15 mouse cellular contexts compared by ENCODE assay signal in genomic region chr3:156526461-156526933, GRCm38 (mm10). TPM values are rescaled to one million over a fixed set of nuclear protein-coding genes. Genes with fewer than 3 reads are reported as not detected.
A peak's percentile ranks its signal among the peaks of the same experiment; 100 is the strongest.
DNase-seq lines count a peak whose midpoint lies in the region; ATAC-seq lines count a peak whose summit lies in the region.
"Had no signal": no experiment of that assay in that cellular context is flagged by ENCODE, and none has a peak within 500 bp of the region (broad histone marks: within the 10 kb centered on the region; RNA-seq: fewer than 3 reads in every experiment).

No protein-coding gene starts in this region.

- peak; percentile 23 for DNase-seq in midbrain, embryonic 11.5 days (ENCODE audit: low spot score, missing footprints)
- DNase-seq in midbrain, embryonic 10.5 days (ENCODE audit: low spot score), result no peak
- DNase-seq in cerebellum, postnatal 25 days, result peak; percentile 28 to 37
- no peak for DNase-seq in gastrocnemius, postnatal 25 days
- DNase-seq in thymus, adult 18-20 months, result no peak
- no peak for DNase-seq in thymus, postnatal 10 days (ENCODE audit: low spot score in 2 of 2)
- DNase-seq: kidney, postnatal 14 days; right cerebral cortex, adult 18-20 months; thymus, adult 2 months had no signal

- no peaks in the 10 kb centered on the region for H3K9me3 ChIP-seq in midbrain, embryonic 11.5 days (ENCODE audit: control insufficient read depth, low read length)
- no peaks in the 10 kb centered on the region for H3K9me3 ChIP-seq in midbrain, embryonic 10.5 days (replicated peaks)
- no peaks in the 10 kb centered on the region for H3K9me3 ChIP-seq in hindbrain, embryonic 16.5 days (ENCODE audit: control insufficient read depth, low read length)
- H3K9me3 ChIP-seq: embryonic facial prominence, embryonic 13.5 days; heart, embryonic 10.5 days; intestine, embryonic 15.5 days; limb, embryonic 15.5 days had no signal

- H3K4me2 ChIP-seq in midbrain, embryonic 11.5 days, result no peak overlapping the region
- H3K4me2 ChIP-seq in hindbrain, embryonic 16.5 days (ENCODE audit: low read length), result no peak overlapping the region
- H3K4me2 ChIP-seq: embryonic facial prominence, embryonic 13.5 days; intestine, embryonic 15.5 days; limb, embryonic 15.5 days had no signal

- H3K4me1 ChIP-seq in midbrain, embryonic 11.5 days (ENCODE audit: control insufficient read depth, insufficient read depth, low read length), result no peaks in the 10 kb centered on the region
- no peaks in the 10 kb centered on the region for H3K4me1 ChIP-seq in midbrain, embryonic 10.5 days
- H3K4me1 ChIP-seq in hindbrain, embryonic 16.5 days (ENCODE audit: control insufficient read depth, insufficient read depth, low read depth, low read length), result no peaks in the 10 kb centered on the region
- H3K4me1 ChIP-seq: embryonic facial prominence, embryonic 13.5 days; heart, embryonic 10.5 days; intestine, embryonic 15.5 days; limb, embryonic 15.5 days had no signal

- no peak overlapping the region for H3K27ac ChIP-seq in midbrain, embryonic 11.5 days (ENCODE audit: low read depth, low read length)
- H3K27ac ChIP-seq in midbrain, embryonic 10.5 days (replicated peaks), result no peak overlapping the region
- no peak overlapping the region for H3K27ac ChIP-seq in hindbrain, embryonic 16.5 days (ENCODE audit: low read depth, low read length)
- H3K27ac ChIP-seq: embryonic facial prominence, embryonic 13.5 days; heart, embryonic 10.5 days; intestine, embryonic 15.5 days; left cerebral cortex, adult 2 months; limb, embryonic 15.5 days had no signal

- no peaks in the 10 kb centered on the region for H3K27me3 ChIP-seq in midbrain, embryonic 11.5 days (ENCODE audit: control insufficient read depth, insufficient read depth, low read length)
- no peaks in the 10 kb centered on the region for H3K27me3 ChIP-seq in midbrain, embryonic 10.5 days (ENCODE audit: low read depth, poor library complexity, severe bottlenecking)
- no peaks in the 10 kb centered on the region for H3K27me3 ChIP-seq in hindbrain, embryonic 16.5 days (replicated peaks; ENCODE audit: control insufficient read depth, insufficient read depth, low read length)
- H3K27me3 ChIP-seq: embryonic facial prominence, embryonic 13.5 days; intestine, embryonic 15.5 days; limb, embryonic 15.5 days had no signal

- WGBS in midbrain, embryonic 11.5 days, result 71% methylated on average over 8 of the region's 8 CpGs
- 77% methylated on average over 8 of the region's 8 CpGs for WGBS in midbrain, embryonic 10.5 days
- 31% methylated on average over 8 of the region's 8 CpGs for WGBS in hindbrain, embryonic 16.5 days

- no peak overlapping the region for H3K9ac ChIP-seq in midbrain, embryonic 11.5 days (ENCODE audit: low read length)
- H3K9ac ChIP-seq in hindbrain, embryonic 16.5 days (ENCODE audit: low read depth, low read length), result no peak overlapping the region
- H3K9ac ChIP-seq: embryonic facial prominence, embryonic 13.5 days; intestine, embryonic 15.5 days; limb, embryonic 15.5 days had no signal

- no peaks in the 10 kb centered on the region for H3K36me3 ChIP-seq in midbrain, embryonic 11.5 days (ENCODE audit: control insufficient read depth, insufficient read depth, low read length)
- H3K36me3 ChIP-seq in midbrain, embryonic 10.5 days, result no peaks in the 10 kb centered on the region
- H3K36me3 ChIP-seq in hindbrain, embryonic 16.5 days (ENCODE audit: control insufficient read depth, insufficient read depth, low read length), result no peaks in the 10 kb centered on the region
- H3K36me3 ChIP-seq: embryonic facial prominence, embryonic 13.5 days; heart, embryonic 10.5 days; intestine, embryonic 15.5 days; limb, embryonic 15.5 days had no signal

- 0 out of 2 replicates have a peak, but pooled peaks have one; percentile 22 for ATAC-seq in midbrain, embryonic 11.5 days (ENCODE audit: low FRiP score)
- peak; percentile 74 for ATAC-seq in hindbrain, embryonic 16.5 days
- ATAC-seq: intestine, embryonic 15.5 days had no signal

- no peak overlapping the region for H3K4me3 ChIP-seq in midbrain, embryonic 11.5 days (ENCODE audit: low read depth, low read length)
- H3K4me3 ChIP-seq in midbrain, embryonic 10.5 days, result no peak overlapping the region
- H3K4me3 ChIP-seq in hindbrain, embryonic 16.5 days (ENCODE audit: low read length), result no peak overlapping the region
- H3K4me3 ChIP-seq: embryonic facial prominence, embryonic 13.5 days; heart, embryonic 10.5 days; intestine, embryonic 15.5 days; left cerebral cortex, adult 2 months; limb, embryonic 15.5 days had no signal

RNA-seq across cellular contexts. Expression of gene Negr1, which starts 35.1 kb away (rescaled TPM):
- 4.1 and 4.4 TPM in 2 replicates for polyA plus RNA-seq in midbrain, embryonic 11.5 days (2014; fragmentation: Nextera tagmentation; extraction: Ambion mirVana)
- 2.0 and 3.6 TPM in 2 replicates for polyA plus RNA-seq in midbrain, embryonic 10.5 days (2016; fragmentation: Nextera tagmentation; extraction: Ambion mirVana)
- 46.0 and 50.8 TPM in 2 replicates for polyA plus RNA-seq in hindbrain, embryonic 16.5 days (2015; fragmentation: Nextera tagmentation; extraction: Ambion mirVana)
- under 1 TPM; 0.49 to 0.62 TPM for total RNA-seq in gastrocnemius, postnatal 25 days (2021)

Comparison
In these comparisons a context has a peak if more than half of its experiments do, and no peak if none do; other contexts are left out.
1. DNase-seq: peak in midbrain, embryonic 11.5 days (single experiment) and cerebellum, postnatal 25 days (2 of 2); none in midbrain, embryonic 10.5 days (single experiment), gastrocnemius, postnatal 25 days (single experiment), thymus, adult 18-20 months (0 of 2) and thymus, postnatal 10 days (0 of 2).